Mouse (Mus musculus): ENCODE measurements at regions not wholly inside any gene's neighbourhood (a gene's known extent, or its start where the extent isn't known, plus 50 kb on each side); places are given as distances from the start of the nearest gene placed in this dataset.

- H3K4me1 ChIP-seq (ENCODE audit: control insufficient read depth, insufficient read depth, insufficient read length, low read length): peaks cover 27% of the 10 kb centered on the region
- H3K27me3 ChIP-seq (ENCODE audit: control insufficient read depth, insufficient read depth, low read length): no peaks in the 10 kb centered on the region
- 94% methylated on average over 9 of the region's 9 CpGs for WGBS
- H3K4me3 ChIP-seq (ENCODE audit: low read depth, low read length): no peak overlapping the region
- TF ChIP-seq CTCF (IDR thresholded peaks at IDR 0.05; ENCODE audit: extremely low read depth, insufficient read length, insufficient replicate concordance, low read depth, low read length) (no peak), POLR2A (IDR thresholded peaks at IDR 0.05; ENCODE audit: low read depth, low read length) (no peak)
- H3K27ac ChIP-seq (ENCODE audit: insufficient read depth, low read depth, low read length): no peak overlapping the region
- H3K36me3 ChIP-seq (ENCODE audit: control insufficient read depth, insufficient read depth, low read length): no peaks in the 10 kb centered on the region
Observed at GRCm38 (mm10) chr8:126669919-126670318, 76.1 kb upstream of the Irf2bp2 start.

DNA sequence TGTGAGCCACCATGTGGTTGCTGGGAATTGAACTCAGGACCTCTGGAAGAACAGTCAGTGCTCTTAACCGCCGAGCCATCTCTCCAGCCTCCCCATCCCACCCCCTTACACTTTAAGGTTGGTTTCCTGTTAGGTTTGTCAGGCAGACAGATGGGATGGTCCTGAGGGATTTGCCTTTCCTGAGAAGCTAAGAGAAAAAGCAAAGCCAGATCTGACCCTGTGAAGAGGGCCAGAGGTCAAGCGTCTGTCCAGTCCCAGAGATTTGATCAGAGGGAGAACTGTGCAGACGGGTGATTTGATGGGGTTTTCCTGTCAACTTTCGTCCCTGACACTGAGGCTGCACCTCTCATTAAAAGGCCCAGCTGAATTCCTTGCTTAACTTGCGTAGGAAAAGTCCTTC is 75.4 kb upstream of the Irf2bp2 start:
- 0 out of 2 replicates have a peak overlapping the region, but pooled peaks have one; percentile 5 for H3K27ac ChIP-seq (ENCODE audit: insufficient read depth, low read depth, low read length)
- 91% methylated on average over 6 of the region's 6 CpGs for WGBS
- no peaks in the 10 kb centered on the region for H3K27me3 ChIP-seq (ENCODE audit: control insufficient read depth, insufficient read depth, low read length)
- H3K36me3 ChIP-seq (ENCODE audit: control insufficient read depth, insufficient read depth, low read length): no peaks in the 10 kb centered on the region
- H3K4me3 ChIP-seq (ENCODE audit: low read depth, low read length): no peak overlapping the region
- H3K4me1 ChIP-seq (ENCODE audit: control insufficient read depth, insufficient read depth, insufficient read length, low read length): peaks cover 31% of the 10 kb centered on the region
- TF ChIP-seq CTCF (IDR thresholded peaks at IDR 0.05; ENCODE audit: extremely low read depth, insufficient read length, insufficient replicate concordance, low read depth, low read length) (no peak), POLR2A (IDR thresholded peaks at IDR 0.05; ENCODE audit: low read depth, low read length) (no peak)

DNA sequence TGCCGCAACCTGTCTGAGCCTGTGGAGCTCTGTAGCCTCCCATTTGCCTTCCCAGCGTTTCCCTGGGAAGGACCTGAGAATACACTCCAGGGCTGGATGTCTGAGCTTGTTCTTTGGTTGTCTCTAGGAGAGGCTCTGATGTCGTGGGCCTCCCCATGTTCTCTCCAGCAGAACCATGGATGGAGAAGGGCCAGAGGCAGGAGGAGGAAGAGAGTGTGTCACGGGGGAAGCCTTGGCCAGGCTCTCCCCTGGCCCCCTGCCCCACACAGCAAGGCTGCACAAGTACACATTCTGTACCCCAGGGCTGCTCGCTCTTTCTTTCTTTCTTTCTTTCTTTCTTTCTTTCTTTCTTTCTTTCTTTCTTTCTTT is 74.9 kb upstream of the Irf2bp2 start:
- peak overlapping the region; percentile 90 for H3K27ac ChIP-seq (ENCODE audit: insufficient read depth, low read depth, low read length)

GRCm38 (mm10) chr8:126667721-126668656 is 74.2 kb upstream of the Irf2bp2 start:
- H3K36me3 ChIP-seq (ENCODE audit: control insufficient read depth, insufficient read depth, low read length): no peaks in the 10 kb centered on the region
- WGBS: 45% methylated on average over 16 of the region's 16 CpGs
- H3K4me1 ChIP-seq (ENCODE audit: control insufficient read depth, insufficient read depth, insufficient read length, low read length): peaks cover 42% of the 10 kb centered on the region
- no peak overlapping the region for H3K4me3 ChIP-seq (ENCODE audit: low read depth, low read length)
- TF ChIP-seq CTCF (IDR thresholded peaks at IDR 0.05; ENCODE audit: extremely low read depth, insufficient read length, insufficient replicate concordance, low read depth, low read length): no peak
- no peaks in the 10 kb centered on the region for H3K27me3 ChIP-seq (ENCODE audit: control insufficient read depth, insufficient read depth, low read length)
- H3K27ac ChIP-seq (ENCODE audit: insufficient read depth, low read depth, low read length): peak overlapping the region; percentile 90

More for the DNA sequence above, 74.9 kb upstream of the Irf2bp2 start:
- peaks cover 35% of the 10 kb centered on the region for H3K4me1 ChIP-seq (ENCODE audit: control insufficient read depth, insufficient read depth, insufficient read length, low read length)
- 74% methylated on average over 5 of the region's 5 CpGs for WGBS
- TF ChIP-seq CTCF (IDR thresholded peaks at IDR 0.05; ENCODE audit: extremely low read depth, insufficient read length, insufficient replicate concordance, low read depth, low read length) (no peak), POLR2A (IDR thresholded peaks at IDR 0.05; ENCODE audit: low read depth, low read length) (no peak)
- H3K36me3 ChIP-seq (ENCODE audit: control insufficient read depth, insufficient read depth, low read length): no peaks in the 10 kb centered on the region
- no peaks in the 10 kb centered on the region for H3K27me3 ChIP-seq (ENCODE audit: control insufficient read depth, insufficient read depth, low read length)
- no peak overlapping the region for H3K4me3 ChIP-seq (ENCODE audit: low read depth, low read length)

GRCm38 (mm10) chr8:126667086-126667720 is 73.4 kb upstream of the Irf2bp2 start:
- Histone ChIP-seq H3K36me3 (ENCODE audit: control insufficient read depth, insufficient read depth, low read length) (no peaks in the 10 kb centered on the region), H3K4me3 (ENCODE audit: low read depth, low read length) (no peak overlapping the region), H3K4me1 (ENCODE audit: control insufficient read depth, insufficient read depth, insufficient read length, low read length) (peaks cover 49% of the 10 kb centered on the region), H3K27me3 (ENCODE audit: control insufficient read depth, insufficient read depth, low read length) (no peaks in the 10 kb centered on the region), H3K27ac (ENCODE audit: insufficient read depth, low read depth, low read length) (peak overlapping the region; percentile 90)
- TF ChIP-seq CTCF (IDR thresholded peaks at IDR 0.05; ENCODE audit: extremely low read depth, insufficient read length, insufficient replicate concordance, low read depth, low read length) (no peak), POLR2A (IDR thresholded peaks at IDR 0.05; ENCODE audit: low read depth, low read length) (no peak)
- 39% methylated on average over 12 of the region's 12 CpGs for WGBS

DNA sequence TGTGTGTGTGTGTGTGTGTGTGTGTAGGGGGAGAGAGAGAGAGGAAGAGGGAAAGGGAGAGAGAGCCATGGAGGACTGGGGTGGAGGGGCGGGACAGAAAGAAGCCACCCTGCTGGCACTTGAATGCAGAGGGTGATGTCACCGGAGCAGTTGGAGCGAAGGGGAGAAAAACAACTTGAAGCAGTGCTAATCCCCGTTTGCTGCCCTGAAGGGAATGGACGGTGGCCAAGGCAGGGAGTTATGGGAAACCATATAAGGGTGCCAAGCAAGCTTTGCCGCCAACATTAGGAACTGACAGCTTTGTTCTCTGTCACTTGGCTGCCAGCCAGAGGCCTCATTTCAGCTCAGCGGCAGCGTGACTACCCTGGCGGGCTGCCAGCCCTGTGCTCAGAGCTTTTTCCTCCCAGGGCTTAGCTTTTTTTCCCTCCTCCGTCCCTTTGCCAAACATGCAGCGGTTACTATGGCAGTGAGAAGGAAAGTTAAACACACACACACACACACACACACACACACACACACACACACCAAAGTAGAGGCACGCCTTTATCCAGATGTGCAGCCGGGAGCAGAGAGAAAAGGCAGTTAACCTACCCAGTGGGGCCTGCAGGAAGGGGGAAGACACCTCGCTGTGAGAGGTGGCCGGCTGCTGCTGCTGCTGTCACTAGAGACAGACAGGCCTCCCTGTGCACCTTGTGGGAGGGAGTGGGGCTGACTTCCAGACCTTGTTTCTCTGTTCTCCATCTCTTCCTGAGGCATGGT is 72.7 kb upstream of the Irf2bp2 start:
- 2% methylated on average over 15 of the region's 15 CpGs for WGBS
- Histone ChIP-seq H3K27ac (ENCODE audit: insufficient read depth, low read depth, low read length) (peak overlapping the region; percentile 90), H3K4me1 (ENCODE audit: control insufficient read depth, insufficient read depth, insufficient read length, low read length) (peaks cover 55% of the 10 kb centered on the region), H3K4me3 (ENCODE audit: low read depth, low read length) (peak overlapping the region; percentile 32), H3K36me3 (ENCODE audit: control insufficient read depth, insufficient read depth, low read length) (no peaks in the 10 kb centered on the region), H3K27me3 (ENCODE audit: control insufficient read depth, insufficient read depth, low read length) (no peaks in the 10 kb centered on the region)
- TF ChIP-seq POLR2A (IDR thresholded peaks at IDR 0.05; ENCODE audit: low read depth, low read length) (peak; percentile 34; the same call in 1 of the 2 replicates), CTCF (IDR thresholded peaks at IDR 0.05; ENCODE audit: extremely low read depth, insufficient read length, insufficient replicate concordance, low read depth, low read length) (no peak)

Measured in small intestine, adult 2 months (tissue).